Mouse (Mus musculus) heart, postnatal 0 days (tissue): ENCODE results near the gene Scfd2.

Source experiments
- CTCF ChIP-seq: IDR thresholded peaks from 2 replicates; pipeline ENCODE4 v1.5.1; 2016; ENCODE audit warnings: antibody characterized with exemption, control low read depth, low read depth
- EP300 ChIP-seq: IDR thresholded peaks from 2 replicates; pipeline ENCODE4 v1.6.1; 2016; ENCODE audit warnings: antibody characterized with exemption, low read depth

GRCm38 (mm10) chr5:74159906-74160305 lies 371.7 kb downstream of the Scfd2 start:
- TF ChIP-seq CTCF (no peak), EP300 (no peak)
